Mouse (Mus musculus): Measurements from ENCODE around the gene Ano10.

Ano10 gene

GRCm38 (mm10) chr9:122252113-122252512, 42.1 kb downstream of the Ano10 start:
- in situ Hi-C loops (cut with MboI; ENCODE audit: unreplicated experiment in 2 of 2) = no loop called here

GRCm38 (mm10) chr9:122248168-122248567, 46.1 kb downstream of the Ano10 start:
- in situ Hi-C loops (cut with MboI; ENCODE audit: unreplicated experiment in 2 of 2) = loop anchor here (5.0 to 25.0 kb wide), 2 partner anchors 59 to 489 kb away; partner anchors contain the start of gene Topaz1 (in 1 of the 2)

- in situ Hi-C loops (cut with MboI; ENCODE audit: unreplicated experiment in 2 of 2) = loop anchor here (5.0 to 25.0 kb wide), 2 partner anchors 60 to 490 kb away; partner anchors contain the start of gene Topaz1 (in 1 of the 2)
Observed at GRCm38 (mm10) chr9:122247430-122248027, 46.7 kb downstream of the Ano10 start.

- in situ Hi-C loops (cut with MboI; ENCODE audit: unreplicated experiment in 2 of 2) = loop anchor here (5.0 to 25.0 kb wide), 2 partner anchors 61 to 491 kb away; partner anchors contain the start of gene Topaz1 (in 1 of the 2)
Observed at GRCm38 (mm10) chr9:122245879-122246278, 48.3 kb downstream of the Ano10 start.

GRCm38 (mm10) chr9:122245471-122245870, 48.8 kb downstream of the Ano10 start:
- in situ Hi-C loops (cut with MboI; ENCODE audit: unreplicated experiment in 2 of 2) = loop anchor here (5.0 to 25.0 kb wide), 2 partner anchors 62 to 492 kb away; partner anchors contain the start of gene Topaz1 (in 1 of the 2)

- in situ Hi-C loops (cut with MboI; ENCODE audit: unreplicated experiment in 2 of 2) = loop anchor here (5.0 to 25.0 kb wide), 2 partner anchors 63 to 493 kb away; partner anchors contain the start of gene Topaz1 (in 1 of the 2)
Observed at GRCm38 (mm10) chr9:122244800-122245165, 49.4 kb downstream of the Ano10 start.

- in situ Hi-C loops (cut with MboI; ENCODE audit: unreplicated experiment in 2 of 2) = loop anchor here in 1 of 2 experiments (25.0 kb wide), 1 partner anchor 493 kb away; the partner anchor contains the start of gene Topaz1
Observed at GRCm38 (mm10) chr9:122244080-122244799, 50.0 kb downstream of the Ano10 start.

- in situ Hi-C loops (cut with MboI; ENCODE audit: unreplicated experiment in 2 of 2) = loop anchor here in 1 of 2 experiments (25.0 kb wide), 1 partner anchor 494 kb away; the partner anchor contains the start of gene Topaz1
Observed at GRCm38 (mm10) chr9:122243297-122243696, 50.9 kb downstream of the Ano10 start.

GRCm38 (mm10) chr9:122242856-122243255, 51.4 kb downstream of the Ano10 start:
- in situ Hi-C loops (cut with MboI; ENCODE audit: unreplicated experiment in 2 of 2) = loop anchor here in 1 of 2 experiments (25.0 kb wide), 1 partner anchor 494 kb away; the partner anchor contains the start of gene Topaz1

GRCm38 (mm10) chr9:122241812-122242400, 52.3 kb downstream of the Ano10 start:
- in situ Hi-C loops (cut with MboI; ENCODE audit: unreplicated experiment in 2 of 2) = loop anchor here in 1 of 2 experiments (25.0 kb wide), 1 partner anchor 495 kb away; the partner anchor contains the start of gene Topaz1

GRCm38 (mm10) chr9:122240629-122241199, 53.5 kb downstream of the Ano10 start:
- in situ Hi-C loops (cut with MboI; ENCODE audit: unreplicated experiment in 2 of 2) = loop anchor here in 1 of 2 experiments (25.0 kb wide), 1 partner anchor 497 kb away; the partner anchor contains the start of gene Topaz1

GRCm38 (mm10) chr9:122234741-122235140, 59.5 kb downstream of the Ano10 start:
- in situ Hi-C loops (cut with MboI; ENCODE audit: unreplicated experiment in 2 of 2) = loop anchor here in 1 of 2 experiments (25.0 kb wide), 1 partner anchor 503 kb away; the partner anchor contains the start of gene Topaz1

GRCm38 (mm10) chr9:122233972-122234345, 60.3 kb downstream of the Ano10 start:
- in situ Hi-C loops (cut with MboI; ENCODE audit: unreplicated experiment in 2 of 2) = loop anchor here in 1 of 2 experiments (25.0 kb wide), 1 partner anchor 503 kb away; the partner anchor contains the start of gene Topaz1

- in situ Hi-C loops (cut with MboI; ENCODE audit: unreplicated experiment in 2 of 2) = loop anchor here in 1 of 2 experiments (25.0 kb wide), 1 partner anchor 504 kb away; the partner anchor contains the start of gene Topaz1
Observed at GRCm38 (mm10) chr9:122233316-122233971, 60.8 kb downstream of the Ano10 start.

GRCm38 (mm10) chr9:122232912-122233311, 61.3 kb downstream of the Ano10 start:
- in situ Hi-C loops (cut with MboI; ENCODE audit: unreplicated experiment in 2 of 2) = loop anchor here in 1 of 2 experiments (25.0 kb wide), 1 partner anchor 504 kb away; the partner anchor contains the start of gene Topaz1

GRCm38 (mm10) chr9:122230701-122231100, 63.5 kb downstream of the Ano10 start:
- in situ Hi-C loops (cut with MboI; ENCODE audit: unreplicated experiment in 2 of 2) = loop anchor here in 1 of 2 experiments (25.0 kb wide), 1 partner anchor 507 kb away; the partner anchor contains the start of gene Topaz1

- in situ Hi-C loops (cut with MboI; ENCODE audit: unreplicated experiment in 2 of 2) = loop anchor here in 1 of 2 experiments (25.0 kb wide), 1 partner anchor 511 kb away; the partner anchor contains the start of gene Topaz1
Observed at GRCm38 (mm10) chr9:122226419-122226818, 67.8 kb downstream of the Ano10 start.

- in situ Hi-C loops (cut with MboI; ENCODE audit: unreplicated experiment in 2 of 2) = loop anchor here in 1 of 2 experiments (25.0 kb wide), 1 partner anchor 512 kb away; the partner anchor contains the start of gene Topaz1
Observed at GRCm38 (mm10) chr9:122225309-122225708, 68.9 kb downstream of the Ano10 start.

- in situ Hi-C loops (cut with MboI; ENCODE audit: unreplicated experiment in 2 of 2) = no loop called here
Observed at GRCm38 (mm10) chr9:122223005-122223404, 71.2 kb downstream of the Ano10 start.
